Mouse (Mus musculus) adrenal gland, postnatal 14 days (tissue): ENCODE measurements around the gene Gm28845. TPM values are rescaled to one million over a fixed set of nuclear protein-coding genes. Genes with fewer than 3 reads are reported as not detected.

Source experiments
- DNase-seq: peaks from one replicate; pipeline ENCODE4 v3.0.0; 2021; ENCODE audit warnings: mixed read lengths
- long read RNA-seq, 2 experiments: library from polyadenylated mRNA; stranded (forward); transcript quantifications; one replicate each; pipeline ENCODE4 v2.0.0; 2021
- total RNA-seq: library from RNA; stranded (reverse); gene quantifications from 2 replicates; pipeline ENCODE4 v1.2.3, GENCODE M21; 2021

Gene Gm28845
- not detected in 2 replicates for total RNA-seq
- long read RNA-seq, experiment 1: 0 reads
- long read RNA-seq, experiment 2: 0 reads

DNA sequence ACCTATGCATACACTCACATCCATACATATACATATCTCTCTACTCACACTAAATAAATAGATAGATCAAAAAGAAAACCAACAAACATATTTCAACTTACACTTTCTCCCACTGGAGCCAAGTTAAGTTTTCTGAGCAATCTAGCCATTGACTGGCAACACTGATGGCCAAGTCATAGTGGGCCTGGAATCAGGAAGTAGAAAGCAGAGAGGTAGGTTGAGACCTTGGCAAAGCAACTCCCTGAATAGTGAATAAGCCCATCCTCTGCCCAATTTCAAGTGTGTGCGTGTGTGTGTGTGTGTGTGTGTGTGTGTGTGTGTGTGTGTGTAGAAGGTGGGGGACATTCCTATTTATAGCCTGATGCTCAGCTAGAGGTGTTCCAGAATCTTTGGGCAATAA is at the start of gene Gm28845:
Gm28845 (minus strand) TSS at position 121 of the 400 bp plus-strand sequence.
- no peak for DNase-seq

- no peak for DNase-seq
Observed at GRCm38 (mm10) chr1:65167496-65167895, 48.1 kb upstream of the Gm28845 start.

DNA sequence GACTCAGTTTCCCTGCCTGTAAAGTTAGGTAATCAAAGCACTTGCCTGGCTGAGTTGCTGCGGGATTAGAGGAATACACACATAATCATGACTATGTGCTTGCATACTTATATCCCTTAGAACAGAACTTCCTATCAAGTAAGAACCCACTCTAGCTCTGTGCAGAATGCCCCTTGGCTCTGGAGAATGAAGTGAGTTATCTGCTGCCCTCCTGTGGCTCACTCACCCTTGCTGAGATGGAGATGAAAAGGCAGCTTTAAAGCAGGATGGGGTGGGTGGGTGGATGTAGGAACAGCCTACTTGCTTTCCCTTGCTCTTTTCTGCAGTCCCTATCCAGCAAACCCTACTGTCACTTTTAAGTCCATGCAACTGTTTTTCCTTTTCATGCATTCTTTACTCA is 42.9 kb upstream of the Gm28845 start:
- DNase-seq: no peak

DNA sequence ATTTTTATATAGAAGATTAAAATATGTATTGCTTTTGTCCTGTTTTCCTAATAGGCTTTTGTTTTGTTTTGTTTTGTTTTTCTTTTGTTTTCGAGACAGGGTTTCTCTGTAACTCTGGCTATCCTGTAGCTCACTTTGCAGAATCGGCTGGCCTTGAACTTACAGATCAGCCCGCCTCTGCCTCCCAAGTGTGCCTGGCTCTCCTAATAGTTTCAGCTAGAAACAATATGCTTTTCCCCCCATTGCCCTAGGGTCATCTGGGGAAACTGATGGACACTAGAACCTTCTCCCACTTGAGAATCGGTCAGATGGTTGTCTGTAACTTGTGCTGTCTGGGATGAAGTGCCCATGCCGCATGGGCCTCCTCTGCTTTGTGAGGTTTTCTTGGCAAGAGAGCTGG is 36.8 kb upstream of the Gm28845 start:
- no peak for DNase-seq

DNA sequence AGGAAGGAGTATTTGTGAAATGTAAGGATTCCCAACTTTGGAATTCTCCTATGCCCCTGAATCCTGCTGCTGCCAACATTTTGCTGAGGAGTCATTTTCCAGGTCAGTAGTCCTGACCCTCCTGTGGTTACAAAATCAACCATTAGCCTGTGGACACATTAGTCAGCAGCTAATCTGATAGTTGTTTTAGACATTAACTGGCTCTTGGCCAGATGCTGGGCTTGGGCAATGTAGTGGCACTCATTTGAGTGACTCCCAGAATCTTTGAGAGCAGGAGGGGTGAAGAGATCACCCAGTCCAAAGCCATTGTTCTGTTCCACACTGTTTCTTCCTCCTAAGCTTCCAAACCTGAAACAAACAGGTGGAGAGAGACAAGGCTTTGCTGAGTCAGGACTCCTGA is 35.5 kb upstream of the Gm28845 start:
- peak; percentile 87 for DNase-seq

- DNase-seq: no peak
Observed at GRCm38 (mm10) chr1:65147971-65148370, 28.6 kb upstream of the Gm28845 start.

DNA sequence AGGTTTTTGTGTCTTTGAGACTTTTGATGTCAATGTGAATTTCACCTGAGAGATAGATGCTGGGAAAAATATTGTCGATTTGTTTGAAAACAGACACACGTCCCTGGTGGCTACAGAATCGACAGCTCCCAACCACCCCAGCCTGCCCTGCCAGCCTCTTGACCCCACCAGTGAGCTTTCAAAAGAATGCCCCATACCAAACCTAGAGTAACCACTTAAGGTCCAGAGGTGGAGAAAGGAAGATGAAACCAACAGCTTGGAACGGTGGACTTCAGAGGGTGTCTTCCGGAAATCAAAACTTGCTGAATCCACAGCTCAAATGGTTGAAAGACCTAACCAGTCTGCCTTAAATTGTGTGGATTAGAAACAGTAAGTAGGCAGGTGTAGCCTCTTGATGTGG is 28.0 kb upstream of the Gm28845 start:
- DNase-seq: no peak

DNA sequence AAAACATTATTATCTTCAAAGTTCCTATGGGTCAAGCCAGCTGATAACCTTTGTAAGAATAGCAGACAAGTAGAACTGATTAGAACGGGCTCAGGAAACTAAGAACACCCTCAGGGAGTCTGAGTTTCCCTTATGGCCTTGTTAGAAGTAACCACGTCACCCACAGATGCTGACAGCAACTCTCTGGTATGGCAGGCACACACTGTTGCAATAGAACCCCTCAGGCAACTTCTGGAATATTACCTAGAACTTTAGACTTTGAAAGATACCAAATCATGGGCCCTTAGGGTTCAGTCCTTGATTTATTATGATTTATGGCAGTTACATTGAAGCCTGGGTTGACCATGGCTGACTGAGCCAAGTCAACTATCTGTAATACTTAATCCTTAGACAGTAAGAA is 27.2 kb upstream of the Gm28845 start:
- DNase-seq: no peak

GRCm38 (mm10) chr1:65144783-65145182 is 25.4 kb upstream of the Gm28845 start:
- DNase-seq: no peak

GRCm38 (mm10) chr1:65137560-65137959 is 18.2 kb upstream of the Gm28845 start:
- no peak for DNase-seq

- DNase-seq: peak; percentile 6
Observed at GRCm38 (mm10) chr1:65132833-65133232, 13.5 kb upstream of the Gm28845 start.

DNA sequence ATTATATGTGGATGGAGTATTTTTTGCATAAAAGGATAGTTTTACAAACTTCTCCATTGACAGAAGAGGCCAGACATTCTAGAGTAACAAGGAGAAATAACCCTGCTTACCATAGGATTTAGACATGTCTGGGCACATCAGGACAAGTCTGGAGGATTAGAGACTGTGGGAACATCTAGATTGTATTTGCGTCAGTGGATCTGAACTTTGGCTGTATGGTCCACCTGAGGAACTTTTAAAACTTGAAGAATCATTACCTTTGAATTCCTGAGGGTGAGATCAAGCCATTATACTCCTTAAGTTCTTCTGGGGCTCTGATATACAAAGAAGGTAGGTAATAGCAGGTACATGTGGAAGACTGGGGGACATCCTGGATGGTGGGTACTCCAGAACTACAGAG is 12.3 kb upstream of the Gm28845 start:
- no peak for DNase-seq

GRCm38 (mm10) chr1:65130226-65130625 is 10.9 kb upstream of the Gm28845 start:
- no peak for DNase-seq

- DNase-seq: no peak
Observed at GRCm38 (mm10) chr1:65129634-65130180, 10.3 kb upstream of the Gm28845 start.

DNA sequence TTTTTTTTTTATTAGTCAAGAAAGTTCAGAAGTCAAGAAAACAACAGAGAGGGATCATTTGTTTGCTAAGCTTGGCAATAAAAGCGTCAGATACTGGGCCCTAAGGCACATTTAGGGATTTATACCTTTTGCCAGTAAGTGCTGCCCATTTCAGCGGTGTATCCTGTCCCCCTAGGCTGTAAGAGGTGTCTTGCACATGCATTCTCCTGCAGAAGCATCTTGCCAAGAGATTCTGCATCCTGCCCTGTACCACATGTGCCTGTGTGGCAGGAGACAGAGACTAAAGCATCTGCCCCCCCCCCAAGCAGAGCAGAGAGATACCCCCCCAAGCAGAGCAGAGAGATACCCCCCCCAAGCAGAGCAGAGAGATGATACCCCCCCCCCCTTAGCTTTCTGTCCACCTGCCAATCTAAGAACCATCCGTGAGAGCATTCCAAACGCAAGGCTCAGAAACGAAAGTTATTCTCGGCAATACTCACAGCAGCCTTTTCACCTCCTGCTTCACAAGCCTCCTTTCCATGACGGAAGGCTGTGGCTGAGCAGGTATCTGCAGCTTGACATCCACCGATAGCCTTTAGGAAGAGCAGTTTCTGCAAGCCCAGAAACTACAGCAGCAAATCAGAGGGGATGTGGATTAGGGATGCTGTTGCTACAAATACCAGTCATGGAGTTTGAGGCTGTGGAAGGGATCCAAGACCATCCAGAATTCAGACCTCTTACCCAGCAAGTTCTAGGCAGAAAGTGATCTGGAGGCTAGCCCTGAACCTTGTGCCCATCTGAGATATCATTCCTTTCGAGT is 3.4 kb upstream of the Gm28845 start, which contains the start of gene D630023F18Rik:
D630023F18Rik (minus strand) TSS at position 641 of the 799 bp plus-strand sequence.
- DNase-seq: no peak

GRCm38 (mm10) chr1:65118150-65118913 is 1.0 kb downstream of the Gm28845 start:
- no peak for DNase-seq

DNA sequence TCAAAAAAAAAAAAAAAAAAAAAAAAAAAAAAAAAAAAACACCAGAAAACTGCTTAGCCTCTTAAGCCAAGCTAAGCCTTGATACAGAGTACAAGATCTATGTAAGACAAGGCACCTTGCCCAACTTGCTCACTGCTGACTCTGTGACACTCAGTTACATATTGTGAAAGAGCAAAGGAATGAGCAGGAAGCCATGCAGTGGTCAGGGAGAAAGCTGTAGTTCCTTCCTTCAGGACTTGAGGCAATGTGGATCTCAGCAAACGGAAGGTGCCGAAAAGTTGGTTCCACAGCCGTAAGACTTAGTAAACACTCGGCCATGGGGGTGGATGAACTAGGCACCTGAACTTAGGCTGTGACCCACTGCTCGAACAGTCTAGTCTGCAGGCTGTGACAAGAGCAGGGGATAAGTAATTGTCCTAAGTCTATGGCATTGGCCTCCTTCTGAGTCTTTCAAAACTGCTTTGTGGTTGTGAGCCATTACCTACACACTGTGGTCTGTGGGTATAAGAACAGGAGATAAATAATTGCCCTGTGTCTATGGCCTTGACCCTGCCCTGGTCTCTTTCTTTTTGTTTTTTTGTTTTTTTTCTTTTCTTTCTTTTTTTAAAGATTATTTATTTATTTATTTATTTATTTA is 5.7 kb downstream of the Gm28845 start:
- DNase-seq: peak; percentile 32

DNA sequence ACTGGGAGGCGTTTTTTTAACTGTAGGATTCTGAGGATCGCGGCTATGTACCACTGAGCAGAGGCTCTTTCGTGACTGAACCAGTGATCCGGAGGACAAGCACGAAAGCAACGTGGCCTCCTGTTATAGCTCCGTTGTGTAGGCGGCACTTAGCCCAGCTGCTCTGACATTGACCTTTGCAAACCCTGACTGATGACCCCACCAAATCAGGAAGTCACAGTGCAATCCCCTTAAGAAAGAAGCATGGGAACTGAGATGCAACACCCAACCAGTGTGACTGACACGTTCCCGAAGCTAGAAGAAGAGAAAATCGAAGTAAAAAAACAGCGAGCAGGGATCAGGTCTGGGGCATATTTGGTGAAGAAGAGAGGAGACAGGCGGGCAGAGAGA is 6.6 kb downstream of the Gm28845 start:
- DNase-seq: peak; percentile 24

- DNase-seq: peak; percentile 88
Observed at GRCm38 (mm10) chr1:65112031-65112806, 7.1 kb downstream of the Gm28845 start.

DNA sequence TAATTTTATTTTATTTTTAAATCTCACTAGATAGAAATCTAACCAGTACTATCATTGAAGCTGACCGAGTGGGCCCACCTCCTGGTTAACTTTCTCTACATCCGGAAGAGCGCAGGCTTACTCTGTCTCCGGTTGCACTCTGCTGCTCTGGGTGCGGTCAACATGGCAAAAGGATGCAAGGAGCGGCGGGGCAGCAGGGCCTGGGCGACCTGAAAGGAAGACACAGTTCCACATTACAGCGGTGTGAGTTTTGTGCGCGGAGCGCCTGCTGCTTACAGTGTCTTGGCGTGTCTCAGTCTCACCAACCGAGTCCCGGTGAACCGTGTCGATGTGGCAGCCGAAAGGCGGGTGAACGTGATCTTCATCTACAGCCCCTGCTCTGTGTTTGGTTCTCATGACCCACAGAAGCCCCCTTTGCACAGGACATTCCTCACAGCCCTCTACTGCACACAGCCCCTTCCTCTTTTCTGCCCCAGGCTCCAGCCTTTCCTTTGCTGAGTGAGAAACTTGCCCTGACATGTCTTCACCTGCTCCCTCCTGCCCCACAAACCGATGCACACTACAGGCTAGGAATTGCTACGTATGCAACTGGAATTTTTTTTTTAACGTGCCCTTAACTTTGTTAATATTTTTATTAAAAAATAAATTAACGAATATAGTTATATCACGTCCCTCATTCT is 9.5 kb downstream of the Gm28845 start:
- no peak for DNase-seq

DNA sequence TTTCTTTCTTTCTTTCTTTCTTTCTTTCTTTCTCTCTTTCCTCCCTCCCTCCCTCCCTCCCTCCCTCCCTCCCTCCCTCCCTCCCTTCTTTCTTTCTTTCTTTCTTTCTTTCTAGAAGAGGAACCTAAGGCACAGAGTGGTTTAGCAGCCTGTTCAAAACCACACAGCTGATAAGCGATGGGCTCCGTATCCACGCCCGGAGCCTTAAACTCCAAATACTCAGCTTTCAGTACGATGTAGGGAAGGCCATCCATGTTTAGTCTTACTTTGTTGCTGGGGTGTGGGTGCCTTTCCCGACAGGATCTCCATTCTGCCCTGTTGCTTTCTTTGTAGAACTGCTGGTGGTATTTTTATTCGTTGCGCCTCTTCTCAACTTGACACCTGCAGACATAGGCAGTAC is 10.2 kb downstream of the Gm28845 start:
- no peak for DNase-seq
